Mouse (Mus musculus): ENCODE results near the gene Gm42742.
A peak's percentile ranks its signal among the peaks of the same experiment; 100 is the strongest.

Gm42742 gene

DNA sequence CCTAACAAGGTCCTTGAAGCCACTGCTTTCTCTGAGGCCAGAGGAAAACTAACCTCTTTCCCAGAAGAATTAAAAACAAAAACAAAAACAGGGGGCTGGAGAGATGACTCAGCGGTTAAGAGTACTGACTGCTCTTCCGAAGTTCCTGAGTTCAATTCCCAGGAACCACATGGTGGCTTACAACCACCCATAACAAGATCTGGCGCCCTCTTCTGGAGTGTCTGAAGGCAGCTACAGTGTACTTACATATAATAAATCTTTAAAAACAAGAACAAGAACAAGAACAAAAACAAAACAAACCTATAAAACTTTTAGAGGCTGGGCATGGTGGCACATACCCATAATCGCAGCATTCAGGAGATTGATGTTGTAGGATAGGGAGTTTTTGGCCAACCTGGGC lies 24.4 kb downstream of the Gm42742 start:
- DNase-seq, result no peak

DNA sequence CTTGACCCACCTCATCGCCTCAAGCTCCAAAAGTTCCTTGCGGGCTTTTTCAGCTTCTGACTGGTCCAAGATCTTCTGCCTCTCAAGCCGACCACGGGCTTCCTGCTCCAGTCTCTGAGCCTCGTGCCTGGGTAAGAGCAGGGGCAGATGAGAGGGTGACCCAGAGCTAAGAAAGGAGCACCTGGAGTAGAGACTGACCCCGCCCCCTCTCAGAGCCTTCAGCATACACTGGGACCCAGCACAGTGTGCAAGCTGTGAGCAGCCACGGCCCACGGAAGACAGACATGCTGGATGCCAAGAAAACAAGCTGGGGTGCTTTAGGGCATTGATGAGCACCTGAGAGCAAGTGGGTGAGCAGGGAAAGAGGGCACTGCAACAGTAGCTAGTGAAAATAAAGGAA lies 32.1 kb downstream of the Gm42742 start:
- no peak for DNase-seq

DNA sequence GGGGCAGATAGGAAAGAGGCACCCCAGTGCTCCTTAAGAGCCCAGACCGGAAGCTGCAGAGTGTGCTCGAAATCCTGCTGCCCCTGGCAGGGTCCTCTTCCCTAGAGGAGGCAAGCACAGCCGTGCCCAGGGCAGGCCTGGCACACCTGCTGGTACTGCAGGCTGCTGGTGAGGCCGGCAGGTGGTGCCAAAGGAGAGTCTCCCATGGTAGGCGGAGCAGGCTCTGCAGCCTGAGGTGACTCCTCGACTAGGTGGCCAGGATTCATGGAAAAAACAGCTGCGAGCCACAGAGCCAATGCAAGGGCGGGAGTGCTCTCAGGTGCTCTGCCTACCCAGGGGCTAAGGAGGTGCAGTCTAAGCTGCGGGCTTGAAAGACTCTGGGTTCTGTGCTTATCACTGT lies 34.6 kb downstream of the Gm42742 start:
- peak; percentile 56 to 67 for DNase-seq

DNA sequence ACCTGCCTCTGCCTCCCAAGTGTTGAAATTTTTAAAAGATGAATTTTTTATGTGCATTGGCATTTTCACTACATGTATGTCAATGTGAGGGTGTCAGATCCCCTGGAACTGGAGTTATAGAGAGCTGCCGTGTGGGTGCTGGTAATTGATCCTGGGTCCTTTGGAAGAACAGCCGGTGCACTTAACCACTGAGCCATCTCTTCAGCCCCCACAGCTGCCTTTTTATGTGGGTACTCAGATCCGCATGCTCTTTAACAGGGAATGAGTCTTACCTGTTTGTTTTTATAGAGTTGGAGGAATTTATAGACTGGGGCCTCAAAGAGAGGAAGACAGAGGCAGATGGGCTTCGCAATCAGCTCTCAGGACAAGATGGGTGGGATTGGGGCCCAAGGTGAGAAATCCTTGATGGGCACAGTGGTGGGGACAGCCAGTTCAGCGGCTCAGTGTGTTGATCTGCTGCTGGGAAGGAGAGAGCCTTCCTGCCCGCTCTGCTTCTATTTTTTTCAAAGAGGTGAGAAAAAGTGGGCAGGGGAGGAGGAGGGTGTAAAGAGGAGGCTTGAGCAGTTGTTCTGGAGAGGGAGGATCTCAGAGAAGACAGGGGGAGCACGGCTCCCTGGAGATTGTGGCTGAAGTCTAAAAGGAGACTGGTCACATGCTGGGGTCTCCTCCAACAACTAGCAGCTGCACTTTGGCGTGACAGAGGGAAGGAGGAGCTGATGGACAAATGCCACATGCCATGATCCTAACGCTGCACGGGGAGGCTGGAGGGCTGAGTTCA lies 36.0 kb downstream of the Gm42742 start:
- peak; percentile 26 to 68 for DNase-seq

DNA sequence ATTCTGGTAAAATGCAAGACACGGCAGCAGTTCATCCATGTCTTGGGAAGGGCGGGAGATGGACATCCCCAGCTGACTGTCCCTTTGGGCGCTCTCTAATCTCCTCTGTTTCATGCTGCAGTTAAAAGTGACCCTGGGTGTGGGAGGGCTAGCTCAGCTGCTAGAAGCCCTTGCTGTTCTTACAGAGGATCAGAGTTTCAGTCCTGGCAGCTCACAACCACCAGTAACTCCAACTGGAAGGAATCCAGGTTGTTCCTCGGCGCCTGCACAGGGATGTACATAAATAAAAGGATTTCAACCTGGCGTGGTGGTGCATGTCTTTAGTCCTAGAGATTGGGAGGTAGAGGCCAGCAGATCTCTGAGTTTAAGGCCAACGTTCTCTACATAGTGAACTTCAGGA lies 37.8 kb downstream of the Gm42742 start:
- DNase-seq, result no peak

DNA sequence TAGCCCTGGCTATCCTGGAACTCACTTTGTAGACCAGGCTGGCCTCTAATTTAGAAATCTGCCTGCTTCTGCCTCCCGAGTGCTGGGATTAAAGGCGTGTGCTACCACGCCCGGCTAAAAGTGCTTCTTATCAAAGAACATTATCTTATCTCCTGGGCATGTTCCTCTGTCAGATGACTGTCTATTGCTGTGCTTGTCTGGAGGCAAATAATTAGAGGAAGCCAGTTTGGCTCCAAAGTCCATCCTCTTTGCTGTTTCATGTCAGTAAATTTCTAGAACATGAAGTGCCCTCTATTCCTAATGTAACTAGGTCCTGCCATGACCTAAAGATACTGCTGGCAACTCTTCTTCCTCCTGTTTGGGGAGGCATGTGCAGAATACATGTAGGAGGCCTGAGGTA lies 38.8 kb downstream of the Gm42742 start:
- no peak for DNase-seq

DNA sequence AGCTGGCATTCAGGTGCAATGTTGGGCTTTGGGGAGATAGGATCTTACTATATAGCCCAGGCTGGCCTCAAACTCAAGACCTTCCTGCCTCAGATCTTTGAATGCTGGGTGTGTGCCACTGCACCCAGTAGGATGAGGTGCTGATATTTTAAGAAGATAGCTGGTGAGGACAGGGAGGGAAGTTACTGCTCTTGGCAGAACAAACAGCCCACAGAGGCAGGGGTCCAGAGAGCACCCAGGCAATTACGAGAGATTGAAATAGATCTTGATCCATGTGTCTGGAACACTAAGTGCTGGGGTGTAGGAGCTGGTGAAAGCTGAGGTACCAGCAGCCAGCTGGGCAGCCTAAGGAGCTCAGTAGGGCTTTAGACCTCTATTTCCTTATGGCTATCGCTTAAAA lies 39.3 kb downstream of the Gm42742 start:
- no peak for DNase-seq

DNA sequence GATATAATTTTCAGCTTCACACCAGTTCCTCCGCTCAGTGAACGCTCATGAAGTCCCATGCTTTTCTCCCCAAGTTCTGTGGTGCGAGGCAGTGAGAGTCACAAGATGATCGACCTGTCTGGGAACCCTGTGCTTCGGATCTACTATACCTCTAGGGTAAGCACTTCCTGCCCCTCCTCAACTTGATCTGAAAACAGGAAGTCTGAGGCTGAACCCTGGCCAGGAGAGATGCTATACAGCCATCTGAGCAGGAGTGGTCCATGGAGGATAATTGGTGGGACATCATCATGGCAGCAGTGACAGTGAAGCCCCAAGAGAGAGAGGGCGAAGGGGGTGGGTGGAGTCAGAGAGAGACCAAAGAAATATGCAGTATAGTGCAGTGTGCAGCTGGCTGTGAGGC lies 42.1 kb downstream of the Gm42742 start:
- DNase-seq, result no peak

DNA sequence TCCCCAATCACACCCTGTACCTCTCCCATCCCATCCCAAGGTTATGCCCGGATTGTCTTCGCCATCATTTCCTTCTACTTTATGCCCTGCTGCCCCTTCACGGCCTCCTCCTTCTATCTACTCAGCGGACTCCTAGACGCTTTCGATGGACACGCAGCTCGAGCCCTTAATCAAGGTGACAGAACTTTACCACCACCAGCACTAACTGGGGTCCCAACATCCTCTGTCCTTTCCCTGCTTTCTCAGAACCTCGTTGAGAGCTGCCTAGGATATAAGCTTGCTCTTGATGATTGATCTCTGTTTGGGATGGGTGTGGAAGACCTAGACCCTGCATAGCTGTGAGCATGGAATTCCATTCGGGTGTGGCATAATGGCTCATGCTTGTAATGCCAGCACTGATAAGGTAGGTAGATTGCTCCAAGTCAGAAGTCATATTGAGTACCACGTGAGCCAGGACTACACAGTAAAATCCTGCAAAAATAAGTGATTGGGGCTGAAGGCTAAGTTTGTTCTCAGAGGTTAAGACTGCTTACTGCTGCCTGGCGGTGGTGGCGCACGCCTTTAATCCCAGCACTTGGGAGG lies 43.9 kb downstream of the Gm42742 start:
- peak in 1 of 2 experiments; percentile 15 for DNase-seq

DNA sequence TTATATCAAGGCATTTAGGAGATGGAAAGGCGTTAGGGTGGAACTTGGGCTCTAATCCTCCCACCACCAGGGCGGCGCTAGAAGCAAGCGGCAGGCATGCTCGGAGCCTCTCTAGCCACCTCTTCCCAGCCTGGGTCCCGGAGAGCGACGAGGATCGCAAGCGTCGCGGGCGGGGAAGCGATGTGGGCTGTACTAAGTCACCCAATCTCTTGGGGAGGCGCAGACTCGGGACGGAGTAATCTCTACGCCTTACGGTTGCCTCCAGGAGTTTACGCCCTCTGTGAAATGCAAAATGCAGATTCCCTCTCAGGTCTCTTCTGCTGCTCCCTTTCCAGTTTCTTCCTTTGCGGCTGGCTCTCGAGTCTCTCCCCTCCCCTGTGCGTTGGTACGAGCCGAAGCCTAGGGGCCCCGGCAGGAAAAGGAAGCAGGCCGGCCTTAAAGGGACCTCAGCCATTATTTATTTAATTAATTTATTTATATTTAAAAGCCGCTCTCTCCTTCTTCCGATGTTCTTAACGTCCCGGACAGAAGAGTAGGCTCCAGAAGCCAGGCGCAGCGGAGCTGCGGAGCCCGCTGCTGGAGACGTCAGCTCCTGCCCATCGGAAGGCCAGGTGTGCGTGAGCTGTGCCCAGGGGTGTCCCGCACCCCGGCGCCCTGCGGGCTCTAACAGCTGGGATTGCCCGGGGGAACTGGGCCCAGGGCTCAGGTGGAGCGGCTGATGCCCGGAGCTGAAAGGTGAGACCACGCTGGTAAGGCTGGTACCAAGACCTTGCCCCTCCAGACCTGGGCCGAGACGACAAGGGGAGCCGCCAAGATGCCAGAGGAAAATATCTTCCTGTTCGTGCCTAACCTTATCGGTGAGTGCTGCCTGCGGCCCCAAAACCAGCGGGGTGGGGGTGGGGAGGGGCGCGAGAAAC lies 44.7 kb downstream of the Gm42742 start, which contains the start of gene Cdiptos:
Cdiptos (minus strand) TSS at position 149 of the 917 bp plus-strand sequence.
- DNase-seq, result peak; percentile 95 to 97

DNA sequence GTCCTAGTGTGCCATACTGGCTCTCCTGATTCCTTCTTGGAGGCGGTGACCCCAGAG lies 45.2 kb downstream of the Gm42742 start, which contains the start of gene Cdipt:
Cdipt (plus strand) TSS at position 22 of the 57 bp plus-strand sequence.
- no peak for DNase-seq

DNA sequence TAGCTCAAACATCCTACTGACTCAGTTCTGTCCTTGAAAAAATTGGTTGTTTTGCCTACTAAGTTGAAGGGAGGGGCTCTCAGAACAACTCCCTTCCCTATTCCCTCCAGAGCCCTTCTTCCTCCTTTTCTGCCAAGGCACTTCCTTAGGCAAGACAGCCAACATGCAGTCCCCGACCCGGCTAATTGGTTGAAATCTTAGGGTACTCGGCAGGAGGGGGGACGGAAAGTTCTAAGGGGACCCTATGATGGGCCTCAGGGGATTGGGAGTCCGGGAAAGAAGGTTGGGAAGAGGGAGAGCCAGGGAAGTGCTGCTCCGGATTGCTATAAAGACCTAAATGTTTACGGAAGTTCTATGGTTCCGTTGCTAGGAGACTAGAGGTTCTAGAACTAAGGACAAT lies 45.4 kb downstream of the Gm42742 start:
- no peak for DNase-seq

DNA sequence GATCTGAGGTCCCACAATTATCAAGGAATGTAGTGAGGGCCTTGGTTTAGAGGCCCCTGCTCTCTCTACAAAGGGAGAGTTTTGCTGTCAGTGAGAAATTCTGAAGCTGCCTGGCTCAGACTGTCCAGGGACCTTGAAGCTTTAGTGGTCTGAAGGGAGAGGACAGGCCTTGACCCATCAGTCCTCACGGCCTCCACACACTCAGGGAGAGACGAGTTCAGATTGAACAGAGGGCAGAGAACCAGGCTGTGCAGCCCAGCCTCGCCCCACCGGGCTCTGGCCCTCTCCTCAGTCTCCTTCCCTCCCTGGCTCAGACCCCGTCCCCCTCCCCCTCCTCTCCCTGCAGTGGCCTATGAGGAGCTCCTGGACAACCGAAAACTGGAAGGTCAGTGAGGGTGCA lies 53.5 kb downstream of the Gm42742 start:
- no peak for DNase-seq

DNA sequence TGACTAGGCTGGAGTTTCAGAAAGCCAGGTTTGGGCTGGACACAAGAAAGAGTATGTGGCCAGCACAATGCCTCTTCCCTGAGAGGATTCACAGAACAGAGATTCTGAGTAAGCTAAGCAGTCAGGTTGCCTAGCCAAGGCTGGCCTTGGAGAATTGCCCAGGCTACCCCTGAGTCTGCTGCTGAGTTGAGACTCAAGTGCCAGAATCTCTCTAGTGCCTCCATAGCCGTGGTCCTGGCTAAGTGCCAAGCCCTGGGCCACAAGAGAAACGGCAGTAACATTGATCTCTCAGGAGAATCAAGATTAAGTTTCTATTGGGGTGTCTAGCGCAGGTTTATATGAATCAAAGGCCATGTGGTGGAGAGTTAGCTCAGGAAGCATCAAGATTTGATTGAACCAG lies 55.3 kb downstream of the Gm42742 start:
- DNase-seq, result no peak

All from lung, postnatal 4 days (tissue).